Mouse (Mus musculus): Measurements from ENCODE around the gene Eea1.
"Not testable (repeated sequence)": the region's sequence is repeated elsewhere in the genome, so short reads cannot be mapped to it uniquely, and the experiment has no call there.

Eea1 gene

GRCm38 (mm10) chr10:95940046-95940900 is at the start of gene Eea1:
Gene Eea1, plus strand, starts transcription at chr10:95940650.
- peak; percentile 81 to 88 for DNase-seq (ENCODE audit: low spot score in 2 of 2)

- DNase-seq (ENCODE audit: low spot score in 2 of 2): no peak
These were observed 49.1 kb upstream of the Eea1 start for GRCm38 (mm10) chr10:95891214-95891960.

DNA sequence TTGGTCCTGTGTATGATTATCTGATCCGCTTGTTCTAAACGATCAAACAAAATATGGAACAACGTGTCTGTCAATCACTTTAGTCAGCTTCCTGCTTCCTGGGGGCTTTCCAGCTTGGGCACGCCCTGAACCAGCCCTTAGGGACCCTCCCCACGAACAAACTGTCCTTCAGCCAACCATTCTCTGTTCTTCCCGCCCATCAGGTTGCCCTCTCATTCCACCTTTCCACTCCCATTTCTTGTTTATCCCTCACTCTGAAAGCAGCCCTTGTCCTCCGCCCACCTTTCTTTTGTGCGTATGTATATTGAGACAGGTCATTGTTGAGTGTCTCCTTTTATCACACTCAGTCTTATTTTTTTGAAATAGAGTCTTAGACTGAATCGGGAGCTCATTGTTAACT is 48.3 kb upstream of the Eea1 start:
- no peak for DNase-seq (ENCODE audit: low spot score in 2 of 2)

DNA sequence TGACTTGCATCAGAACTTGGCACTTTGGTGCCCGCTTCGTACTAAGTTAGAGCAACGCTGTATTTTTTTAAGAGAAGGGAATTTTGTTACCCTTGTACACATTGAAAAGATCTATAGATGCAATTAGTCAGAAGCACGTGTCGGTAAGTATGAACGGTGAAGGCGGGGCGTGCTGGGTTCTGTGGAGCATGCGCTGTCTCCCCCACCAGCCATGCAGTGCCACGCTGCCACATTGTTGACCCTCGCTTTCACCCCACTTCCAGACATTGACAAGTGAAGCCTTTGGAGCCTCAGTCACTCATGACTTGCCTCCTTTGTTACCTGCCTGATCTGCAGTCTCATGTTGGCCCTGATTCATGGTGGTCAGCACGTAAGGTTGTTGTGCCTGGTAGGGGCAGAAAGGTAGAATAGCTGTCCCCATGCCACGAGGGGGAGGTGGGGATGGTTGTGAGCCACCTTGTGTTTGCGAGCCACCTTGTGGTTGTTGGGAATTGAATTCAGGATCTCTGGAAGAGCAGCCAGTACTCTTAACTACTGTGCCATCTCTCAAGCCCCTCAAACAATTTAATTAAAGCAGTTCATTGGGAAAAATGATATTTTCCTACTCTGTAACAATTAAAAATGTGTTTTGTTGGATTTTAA is 47.0 kb upstream of the Eea1 start:
- DNase-seq (ENCODE audit: low spot score in 2 of 2): no peak

- peak; percentile 21 to 24 for DNase-seq (ENCODE audit: low spot score in 2 of 2)
These were observed 46.2 kb upstream of the Eea1 start for GRCm38 (mm10) chr10:95894036-95894855.

- DNase-seq (ENCODE audit: low spot score in 2 of 2): peak; percentile 67 to 82
These were observed 45.5 kb upstream of the Eea1 start for GRCm38 (mm10) chr10:95894856-95895386.

GRCm38 (mm10) chr10:95898471-95899154 is 41.8 kb upstream of the Eea1 start:
- peak; percentile 10 to 53 for DNase-seq (ENCODE audit: low spot score in 2 of 2)

- no peak for DNase-seq (ENCODE audit: low spot score in 2 of 2)
These were observed 35.8 kb upstream of the Eea1 start for GRCm38 (mm10) chr10:95904668-95905067.

DNA sequence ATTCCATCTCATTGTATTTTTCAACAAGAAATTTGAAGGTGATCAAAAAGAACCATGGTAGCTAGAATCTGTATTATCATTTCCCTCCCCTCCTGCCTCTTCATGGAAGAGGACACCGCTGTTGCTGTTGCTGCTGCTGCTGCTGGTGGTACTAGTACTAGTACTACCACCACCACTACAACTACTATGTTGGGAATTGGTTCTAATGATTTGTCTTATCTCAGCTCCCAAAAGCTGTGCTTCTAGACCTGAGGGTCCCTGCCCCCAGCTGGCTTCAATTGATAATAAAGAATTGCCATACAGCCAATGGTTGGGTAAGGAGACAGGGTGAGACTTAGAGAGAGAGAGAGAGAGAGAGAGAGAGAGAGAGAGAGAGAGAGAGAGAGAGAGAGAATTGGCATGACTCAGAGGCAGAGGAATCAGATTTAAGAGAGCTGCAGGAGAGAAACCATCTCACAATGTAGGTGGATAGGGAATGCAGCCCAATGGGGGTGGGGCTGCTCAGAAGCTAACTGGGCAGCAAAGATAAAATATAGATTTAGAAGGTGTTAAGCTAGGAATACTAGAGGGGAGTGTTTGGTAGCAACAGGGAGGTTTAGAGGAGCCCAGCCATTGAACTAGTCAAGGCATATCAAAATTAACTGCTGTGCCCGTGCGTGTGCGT is 31.1 kb upstream of the Eea1 start:
- DNase-seq (ENCODE audit: low spot score in 2 of 2): peak in 1 of 2 experiments; percentile 26

DNA sequence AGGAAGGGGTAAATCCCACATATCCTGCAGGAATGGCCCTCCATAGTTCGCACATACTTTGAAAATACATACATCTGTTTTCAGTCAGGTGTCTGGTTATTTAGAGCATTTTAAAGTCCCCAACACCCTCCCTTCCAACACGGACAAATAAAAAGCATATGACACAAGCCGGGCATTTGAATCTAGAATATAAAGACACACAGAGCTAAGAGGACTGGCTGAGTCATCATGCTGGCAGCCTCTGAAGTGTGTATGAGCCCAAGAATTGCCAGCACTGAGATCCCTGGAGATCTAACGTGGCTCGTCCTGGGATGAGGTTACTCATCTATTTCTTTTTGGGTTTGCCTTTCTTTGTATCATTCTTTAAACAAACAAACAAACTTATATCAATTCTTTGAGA is 29.4 kb upstream of the Eea1 start:
- DNase-seq (ENCODE audit: low spot score in 2 of 2): no peak

GRCm38 (mm10) chr10:95914434-95915174 is 25.8 kb upstream of the Eea1 start:
- no peak for DNase-seq (ENCODE audit: low spot score in 2 of 2)

DNA sequence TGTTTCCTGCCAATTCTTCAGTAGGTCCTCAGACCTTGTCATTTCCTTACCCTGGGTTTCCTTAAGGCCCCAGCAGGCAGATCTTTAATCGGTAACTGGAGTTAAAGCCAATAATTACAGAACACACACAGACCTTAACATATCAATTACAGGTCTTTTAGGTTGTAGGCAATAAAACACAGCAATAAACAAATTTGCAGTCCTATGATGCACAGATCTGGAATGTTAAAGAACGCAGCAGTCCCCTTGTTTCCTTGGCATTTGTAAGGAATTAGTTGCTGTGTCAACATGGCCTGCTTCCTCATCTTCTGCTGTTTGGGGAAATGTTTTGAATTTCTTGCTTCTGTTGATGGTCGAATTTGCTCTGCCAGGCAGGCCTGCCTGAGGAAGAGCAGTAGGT is 21.7 kb upstream of the Eea1 start:
- DNase-seq (ENCODE audit: low spot score in 2 of 2): no peak

- DNase-seq (ENCODE audit: low spot score in 2 of 2): no peak
These were observed 16.9 kb upstream of the Eea1 start for GRCm38 (mm10) chr10:95923263-95924217.

DNA sequence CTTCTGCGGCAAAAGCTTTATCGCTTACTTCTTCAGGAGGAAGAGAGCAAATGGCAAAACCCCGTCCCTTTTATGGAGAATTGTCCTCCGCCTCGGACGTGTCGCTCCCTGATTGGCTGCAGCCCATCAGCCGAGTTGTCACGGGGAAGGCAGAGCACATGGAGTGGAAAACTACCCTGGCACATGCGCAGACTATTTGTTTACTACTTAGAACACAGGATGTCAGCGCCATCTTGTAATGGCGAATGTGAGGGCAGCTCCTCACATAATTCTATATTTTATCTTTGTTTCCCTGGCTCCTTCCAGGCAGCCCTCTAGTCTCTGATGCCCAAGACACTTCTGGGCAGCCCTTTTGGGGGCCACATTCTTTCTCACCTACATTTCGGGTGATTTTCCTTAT is 6.8 kb upstream of the Eea1 start:
- DNase-seq (ENCODE audit: low spot score in 2 of 2): not testable (repeated sequence)

- DNase-seq (ENCODE audit: low spot score in 2 of 2): peak in 1 of 2 experiments; percentile 11
These were observed 684 bp downstream of the Eea1 start for GRCm38 (mm10) chr10:95940901-95941767.

- DNase-seq (ENCODE audit: low spot score in 2 of 2): no peak
These were observed 1.4 kb downstream of the Eea1 start for GRCm38 (mm10) chr10:95941768-95942425.

DNA sequence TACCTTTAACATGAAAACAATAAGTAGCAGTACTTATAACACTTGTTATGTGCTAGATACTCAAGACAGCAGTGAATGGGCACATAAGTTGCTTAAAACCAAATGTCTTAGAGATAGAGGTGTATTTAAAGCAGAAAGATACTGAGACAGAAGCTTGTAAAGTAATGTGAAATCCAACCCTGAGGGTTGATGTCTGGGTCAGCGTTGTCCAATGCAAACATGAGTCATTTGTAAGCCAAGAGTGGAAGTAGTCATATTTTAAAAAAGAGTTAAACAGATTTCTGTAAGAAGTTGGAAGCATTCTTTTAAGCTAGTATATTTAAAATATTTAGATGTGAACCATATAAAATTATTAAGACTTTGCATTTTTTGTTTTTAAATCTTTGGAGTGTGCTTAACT is 4.6 kb downstream of the Eea1 start:
- no peak for DNase-seq (ENCODE audit: low spot score in 2 of 2)
